Mouse (Mus musculus) layer of hippocampus, adult 8-10 months (tissue): ENCODE data around the gene Hspa12a. TPM values are rescaled to one million over a fixed set of nuclear protein-coding genes. Genes with fewer than 3 reads are reported as not detected.
"Not testable (repeated sequence)": the region's sequence is repeated elsewhere in the genome, so short reads cannot be mapped to it uniquely, and the experiment has no call there.

Experiments used
- DNase-seq, 2 experiments: peaks; one replicate each; pipeline ENCODE4 v3.0.0; 2022; ENCODE audit warnings: low spot score in 2 of 2
- total RNA-seq, 4 experiments: library from RNA; stranded (reverse); gene quantifications; 2 replicates each; pipeline ENCODE4 v1.2.4; 2022

Gene Hspa12a
- total RNA-seq, 4 experiments from 2014 or later, result 203 to 270 (median 244) TPM

- no peak for DNase-seq
Measured at GRCm38 (mm10) chr19:58910941-58911368, 32.5 kb downstream of the Hspa12a start.

- DNase-seq, result no peak
Measured at GRCm38 (mm10) chr19:58908018-58908417, 35.4 kb downstream of the Hspa12a start.

- DNase-seq, result no peak
Measured at GRCm38 (mm10) chr19:58906685-58907084, 36.8 kb downstream of the Hspa12a start.

GRCm38 (mm10) chr19:58903899-58904327, 39.5 kb downstream of the Hspa12a start:
- DNase-seq, result peak; percentile 63 to 90

- no peak for DNase-seq
Measured at GRCm38 (mm10) chr19:58903079-58903898, 40.2 kb downstream of the Hspa12a start.

- DNase-seq, result not testable (repeated sequence)
Measured at GRCm38 (mm10) chr19:58900471-58900870, 43.0 kb downstream of the Hspa12a start.

GRCm38 (mm10) chr19:58896216-58896615, 47.2 kb downstream of the Hspa12a start:
- peak in 1 of 2 experiments; percentile 58 for DNase-seq

GRCm38 (mm10) chr19:58889306-58890038, 54.0 kb downstream of the Hspa12a start:
- no peak for DNase-seq

GRCm38 (mm10) chr19:58886467-58886866, 57.0 kb downstream of the Hspa12a start:
- no peak for DNase-seq

- no peak for DNase-seq
Measured at GRCm38 (mm10) chr19:58883451-58883850, 60.0 kb downstream of the Hspa12a start.

GRCm38 (mm10) chr19:58882336-58882735, 61.1 kb downstream of the Hspa12a start:
- DNase-seq, result no peak

GRCm38 (mm10) chr19:58879330-58879957, 64.0 kb downstream of the Hspa12a start:
- no peak for DNase-seq

GRCm38 (mm10) chr19:58878560-58878959, 64.9 kb downstream of the Hspa12a start:
- no peak for DNase-seq

GRCm38 (mm10) chr19:58873536-58873935, 69.9 kb downstream of the Hspa12a start:
- no peak for DNase-seq

GRCm38 (mm10) chr19:58872381-58873259, 70.8 kb downstream of the Hspa12a start:
- DNase-seq, result no peak

- no peak for DNase-seq
Measured at GRCm38 (mm10) chr19:58871878-58872277, 71.6 kb downstream of the Hspa12a start.

- DNase-seq, result no peak
Measured at GRCm38 (mm10) chr19:58866651-58867050, 76.8 kb downstream of the Hspa12a start.

GRCm38 (mm10) chr19:58865224-58865623, 78.2 kb downstream of the Hspa12a start:
- no peak for DNase-seq

- no peak for DNase-seq
Measured at GRCm38 (mm10) chr19:58864006-58864573, 79.4 kb downstream of the Hspa12a start.

- DNase-seq, result no peak
Measured at GRCm38 (mm10) chr19:58861174-58861760, 82.2 kb downstream of the Hspa12a start.
